Mouse (Mus musculus): ENCODE measurements around the gene Hist3h2ba.
A peak's percentile ranks its signal among the peaks of the same experiment; 100 is the strongest.

Gene Hist3h2ba

GRCm38 (mm10) chr11:58991911-58992310 lies 43.2 kb downstream of the Hist3h2ba start:
- no peak for DNase-seq

- no peak for DNase-seq
Observed at GRCm38 (mm10) chr11:58993091-58993670, 44.5 kb downstream of the Hist3h2ba start.

GRCm38 (mm10) chr11:58994337-58994826 lies 45.7 kb downstream of the Hist3h2ba start:
- peak; percentile 60 for DNase-seq

GRCm38 (mm10) chr11:58995061-58995806 lies 46.5 kb downstream of the Hist3h2ba start:
- DNase-seq = no peak

GRCm38 (mm10) chr11:58995807-58996370 lies 47.2 kb downstream of the Hist3h2ba start:
- DNase-seq = no peak

- no peak for DNase-seq
Observed at GRCm38 (mm10) chr11:58997541-58997940, 48.8 kb downstream of the Hist3h2ba start.

All from right cerebral cortex, postnatal 14 days (tissue).